Mouse (Mus musculus) urinary bladder, postnatal 14 days (tissue): ENCODE measurements around the gene Rab25.

Experiments
- DNase-seq: peaks from one replicate; pipeline ENCODE4 v3.0.0; 2021; ENCODE audit warnings: low spot score

The Rab25 gene

GRCm38 (mm10) chr3:88566536-88567061 lies 18.5 kb upstream of the Rab25 start:
- DNase-seq, result no peak

- DNase-seq, result no peak
Observed at GRCm38 (mm10) chr3:88566116-88566515, 18.0 kb upstream of the Rab25 start.

- DNase-seq, result no peak
Observed at GRCm38 (mm10) chr3:88563966-88564365, 15.9 kb upstream of the Rab25 start.

- no peak for DNase-seq
Observed at GRCm38 (mm10) chr3:88563442-88563841, 15.3 kb upstream of the Rab25 start.

- DNase-seq, result peak; percentile 18
Observed at GRCm38 (mm10) chr3:88561989-88562388, 13.9 kb upstream of the Rab25 start.

- DNase-seq, result no peak
Observed at GRCm38 (mm10) chr3:88559596-88559995, 11.5 kb upstream of the Rab25 start.

GRCm38 (mm10) chr3:88556616-88557015 lies 8.5 kb upstream of the Rab25 start:
- no peak for DNase-seq

- DNase-seq, result no peak
Observed at GRCm38 (mm10) chr3:88555731-88556130, 7.6 kb upstream of the Rab25 start.

- no peak for DNase-seq
Observed at GRCm38 (mm10) chr3:88555069-88555605, 7.0 kb upstream of the Rab25 start.

- DNase-seq, result peak; percentile 30
Observed at GRCm38 (mm10) chr3:88553880-88554586, 5.9 kb upstream of the Rab25 start.

GRCm38 (mm10) chr3:88553525-88553879 lies 5.4 kb upstream of the Rab25 start, which contains the start of gene Ubqln4:
Gene Ubqln4 (plus strand): TSS chr3:88553758.
- peak; percentile 92 for DNase-seq

GRCm38 (mm10) chr3:88552676-88553524 lies 4.8 kb upstream of the Rab25 start, which contains the start of gene Lamtor2:
Gene Lamtor2 (minus strand): TSS chr3:88553074.
- peak; percentile 98 for DNase-seq

- DNase-seq, result no peak
Observed at GRCm38 (mm10) chr3:88552082-88552645, 4.1 kb upstream of the Rab25 start.

- no peak for DNase-seq
Observed at GRCm38 (mm10) chr3:88551586-88551985, 3.5 kb upstream of the Rab25 start.

- DNase-seq, result no peak
Observed at GRCm38 (mm10) chr3:88546674-88547418, 1.3 kb downstream of the Rab25 start.

GRCm38 (mm10) chr3:88544955-88545591 lies 3.0 kb downstream of the Rab25 start:
- no peak for DNase-seq

GRCm38 (mm10) chr3:88544514-88544913 lies 3.6 kb downstream of the Rab25 start:
- DNase-seq, result no peak

GRCm38 (mm10) chr3:88543651-88544410 lies 4.3 kb downstream of the Rab25 start:
- DNase-seq, result no peak

- no peak for DNase-seq
Observed at GRCm38 (mm10) chr3:88543174-88543573, 4.9 kb downstream of the Rab25 start.

- no peak for DNase-seq
Observed at GRCm38 (mm10) chr3:88542486-88542885, 5.6 kb downstream of the Rab25 start.
